Mouse (Mus musculus): ENCODE measurements at regions not wholly inside any gene's neighbourhood (a gene's known extent, or its start where the extent isn't known, plus 50 kb on each side); places are given as distances from the start of the nearest gene placed in this dataset.

DNA sequence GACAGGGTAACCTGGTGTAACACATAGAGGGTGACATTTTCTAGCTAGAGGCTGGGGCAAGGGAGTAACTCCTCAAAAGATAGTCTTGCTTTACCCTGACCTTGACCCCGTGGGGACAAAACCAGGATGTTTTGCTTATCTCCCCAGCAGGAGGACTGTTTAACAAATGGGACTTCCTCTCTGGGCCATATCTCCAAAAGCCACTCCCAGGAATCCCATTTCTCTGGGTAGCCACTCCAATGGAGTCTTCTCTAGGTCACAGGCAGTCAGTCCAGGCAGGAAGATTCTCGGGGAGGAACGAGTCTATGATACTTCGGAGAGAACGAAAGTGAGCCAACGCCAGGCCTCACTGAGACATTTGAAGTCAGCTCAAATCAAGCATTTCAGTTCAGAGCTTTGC lies 396.0 kb upstream of the Mki67 start:
- DNase-seq = no peak

DNA sequence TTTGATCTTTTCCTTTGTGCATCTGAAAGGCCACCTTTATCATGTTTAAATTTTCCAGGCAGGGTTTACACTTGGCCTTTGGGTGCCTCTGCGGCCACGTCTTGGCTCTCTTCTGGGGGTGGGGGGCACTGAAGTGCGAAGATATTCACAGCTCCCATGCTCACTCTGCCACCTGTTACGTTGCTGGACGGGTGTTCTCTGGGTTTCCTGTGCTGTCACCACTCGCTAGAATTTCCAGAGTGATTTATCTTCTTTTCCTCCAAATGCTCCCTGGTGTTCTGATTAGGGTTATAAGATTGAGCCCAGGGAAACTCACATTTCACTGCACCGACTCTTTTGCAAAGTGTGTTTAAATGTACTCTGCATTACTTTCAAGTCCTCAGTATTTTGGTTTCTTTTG lies 404.8 kb upstream of the Mki67 start:
- no peak for DNase-seq

DNA sequence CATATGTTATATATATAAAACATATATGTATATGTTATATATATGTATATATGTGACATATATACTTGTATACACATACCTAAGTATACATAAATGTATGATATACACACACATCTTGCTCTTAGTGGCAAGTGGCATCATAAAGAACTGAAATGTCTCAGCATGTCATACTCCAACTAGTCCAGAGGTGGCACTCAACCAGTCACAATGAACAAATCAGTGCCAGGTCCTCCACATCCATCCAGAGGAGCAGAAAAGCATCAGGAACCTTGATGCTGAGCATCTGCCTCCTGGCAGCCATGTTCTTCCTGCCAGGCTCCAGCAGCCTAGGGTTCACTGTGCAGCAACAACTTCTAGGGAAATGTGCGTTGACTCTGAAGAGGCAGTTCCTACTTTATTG lies 405.2 kb upstream of the Mki67 start:
- DNase-seq = no peak

DNA sequence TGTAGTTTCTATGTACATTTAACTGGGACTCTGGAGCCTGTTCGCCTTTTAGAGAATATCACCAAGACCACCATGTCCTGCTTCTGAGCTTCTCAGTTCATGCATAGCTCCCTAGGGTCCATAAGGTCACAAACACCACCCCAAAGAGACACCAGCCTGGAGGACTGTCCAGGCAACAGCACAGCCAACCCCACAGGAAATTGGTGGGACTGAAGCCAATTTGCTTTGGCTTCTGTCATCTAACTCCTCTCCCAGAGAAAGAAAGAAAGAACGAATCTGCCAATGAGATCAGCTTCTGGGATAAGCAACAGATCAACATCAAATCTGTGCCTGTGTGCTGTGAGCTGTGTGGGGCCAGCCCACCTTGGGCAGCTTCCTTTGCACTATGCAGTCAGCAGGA lies 408.6 kb upstream of the Mki67 start:
- DNase-seq = no peak

DNA sequence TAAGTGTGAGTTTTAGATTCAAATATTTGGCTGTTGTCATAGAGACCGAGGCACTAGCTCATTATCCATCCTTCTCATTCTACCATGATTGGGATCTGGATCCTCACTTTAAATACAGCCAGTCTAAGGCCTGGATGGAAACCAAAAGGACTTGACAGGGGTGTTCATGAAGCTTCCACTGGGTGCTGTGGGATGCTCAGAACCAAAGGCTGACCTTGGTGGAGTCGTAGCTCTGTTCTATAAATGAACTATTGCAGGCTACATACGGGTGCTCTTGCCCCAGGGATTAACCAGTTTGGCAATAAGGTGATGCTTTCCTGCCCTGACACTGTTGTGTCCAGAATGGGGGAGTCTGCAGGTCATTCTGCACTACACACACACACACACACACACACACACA lies 410.2 kb upstream of the Mki67 start:
- DNase-seq = no peak

DNA sequence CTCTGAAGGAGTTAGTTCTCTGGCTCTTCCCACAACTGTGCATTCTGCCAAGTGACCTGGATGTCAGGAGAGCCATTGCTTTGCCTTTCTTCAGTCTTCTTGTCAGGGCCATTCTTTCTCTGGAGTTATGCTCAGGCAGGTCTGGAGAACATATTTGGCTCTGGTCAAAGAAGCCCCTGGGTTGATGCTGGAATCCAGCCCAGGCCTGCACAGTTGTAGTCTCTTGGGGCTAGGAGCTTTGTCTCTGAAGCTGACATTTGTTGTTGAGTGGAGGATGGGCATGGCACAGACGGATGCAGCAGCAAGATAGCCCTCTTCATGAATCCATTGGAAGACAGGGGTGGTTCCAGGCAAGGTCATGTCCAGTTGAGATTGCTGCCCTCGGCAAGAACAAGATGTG lies 411.4 kb upstream of the Mki67 start:
- DNase-seq = no peak

DNA sequence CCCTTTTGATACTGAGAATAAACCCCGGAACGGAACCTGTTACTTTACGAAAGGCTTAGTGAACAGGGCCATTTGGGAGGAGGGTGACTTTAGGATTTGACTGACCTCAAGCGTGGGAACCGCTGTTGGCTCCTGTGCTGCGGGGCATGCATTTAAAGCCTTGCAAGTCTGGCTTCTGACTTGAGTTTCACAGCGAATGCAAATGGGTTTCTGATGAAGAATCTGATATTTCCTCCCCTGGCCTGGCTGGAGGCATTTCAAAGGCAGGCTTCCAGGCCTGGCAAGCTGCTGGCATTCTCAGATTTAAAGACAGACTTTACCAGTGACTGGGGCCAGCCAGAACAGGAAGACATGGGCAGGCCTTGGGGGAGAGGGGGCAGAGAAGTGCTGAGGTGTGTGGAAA lies 413.6 kb upstream of the Mki67 start:
- DNase-seq = peak; percentile 31

DNA sequence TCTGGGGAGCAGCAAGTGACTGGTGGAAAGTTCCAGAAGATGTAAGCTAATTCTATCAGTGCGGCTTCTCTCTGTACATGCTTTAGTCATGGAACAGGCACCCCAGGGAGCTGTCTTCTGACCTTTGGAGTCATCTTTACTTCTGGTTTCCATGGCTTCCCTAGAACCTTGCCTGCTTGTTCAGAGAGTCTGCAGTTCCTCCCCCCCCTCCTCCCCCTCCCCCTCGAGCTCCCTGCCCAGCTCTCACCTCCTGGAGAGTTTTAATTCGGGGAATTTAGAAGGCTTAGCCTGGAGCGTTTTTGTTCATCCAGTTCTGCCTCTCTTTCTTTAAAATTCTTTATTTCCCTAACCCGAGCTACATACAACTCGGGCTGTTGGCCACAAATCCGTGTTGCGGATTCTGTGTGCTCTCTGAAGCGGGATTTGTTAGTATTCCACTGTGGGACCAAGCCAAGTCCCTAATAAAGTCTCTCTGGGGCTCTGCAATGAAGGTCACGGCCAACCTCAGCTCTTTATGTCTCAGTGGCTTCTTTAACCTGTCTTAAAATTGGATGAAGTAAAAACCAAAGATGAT lies 414.6 kb upstream of the Mki67 start:
- no peak for DNase-seq

DNA sequence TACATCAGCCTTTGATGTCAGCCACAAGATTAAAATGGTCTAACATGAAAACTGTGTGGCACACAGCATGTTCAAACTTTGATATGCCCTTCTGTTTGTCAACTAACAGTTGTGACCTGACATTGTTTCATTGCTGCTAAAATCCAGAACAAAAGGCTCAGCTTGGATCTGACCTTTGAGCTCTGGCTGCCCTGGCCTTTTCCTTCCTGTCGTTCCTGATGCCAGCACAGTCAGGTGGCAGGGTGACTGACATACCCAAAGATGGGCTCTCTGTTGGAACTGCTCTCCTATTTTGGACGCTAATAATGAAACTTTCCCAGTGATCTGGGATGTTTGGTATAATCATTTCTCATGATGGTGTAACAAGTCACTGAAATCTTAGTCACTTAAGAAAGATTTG lies 416.8 kb upstream of the Mki67 start:
- DNase-seq = no peak

DNA sequence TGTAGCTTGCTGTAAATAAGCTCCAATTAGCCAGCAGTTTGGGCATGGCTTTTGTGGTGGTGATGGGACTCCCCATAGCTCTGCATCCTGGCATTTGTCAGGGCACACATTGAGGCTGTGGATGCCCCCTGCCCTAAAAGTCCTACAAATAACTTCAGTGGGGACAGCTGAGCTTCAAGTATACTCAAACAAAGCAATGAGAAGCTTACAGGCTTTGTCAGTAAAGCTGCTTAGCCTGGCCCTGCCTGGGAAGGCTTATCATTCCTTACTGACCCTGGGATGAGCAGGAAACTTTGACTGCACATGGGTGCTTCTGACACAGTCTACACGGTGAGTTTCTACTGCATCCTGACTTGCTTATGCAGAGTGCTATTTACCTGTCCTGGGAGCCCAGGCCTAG lies 420.5 kb upstream of the Mki67 start:
- DNase-seq = no peak

DNA sequence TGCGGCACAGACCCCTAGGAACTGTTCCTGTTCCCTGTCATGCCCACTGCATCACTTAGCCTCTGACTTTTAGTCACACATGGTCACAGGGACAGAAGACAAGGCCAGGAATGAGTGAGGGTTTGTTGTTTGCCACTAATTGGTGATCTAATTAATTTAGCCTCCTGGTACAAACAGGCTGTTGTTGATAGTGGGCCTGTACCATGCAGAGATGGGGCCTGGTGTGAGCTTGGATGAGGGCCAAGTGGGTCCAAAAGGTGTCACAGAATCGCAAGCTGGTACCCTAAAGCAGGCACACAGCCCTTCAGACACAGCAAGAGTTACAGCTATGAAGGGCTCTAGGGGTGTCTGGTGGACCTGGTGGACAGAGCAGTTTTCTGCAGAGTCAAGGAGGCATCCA lies 421.2 kb upstream of the Mki67 start:
- no peak for DNase-seq

DNA sequence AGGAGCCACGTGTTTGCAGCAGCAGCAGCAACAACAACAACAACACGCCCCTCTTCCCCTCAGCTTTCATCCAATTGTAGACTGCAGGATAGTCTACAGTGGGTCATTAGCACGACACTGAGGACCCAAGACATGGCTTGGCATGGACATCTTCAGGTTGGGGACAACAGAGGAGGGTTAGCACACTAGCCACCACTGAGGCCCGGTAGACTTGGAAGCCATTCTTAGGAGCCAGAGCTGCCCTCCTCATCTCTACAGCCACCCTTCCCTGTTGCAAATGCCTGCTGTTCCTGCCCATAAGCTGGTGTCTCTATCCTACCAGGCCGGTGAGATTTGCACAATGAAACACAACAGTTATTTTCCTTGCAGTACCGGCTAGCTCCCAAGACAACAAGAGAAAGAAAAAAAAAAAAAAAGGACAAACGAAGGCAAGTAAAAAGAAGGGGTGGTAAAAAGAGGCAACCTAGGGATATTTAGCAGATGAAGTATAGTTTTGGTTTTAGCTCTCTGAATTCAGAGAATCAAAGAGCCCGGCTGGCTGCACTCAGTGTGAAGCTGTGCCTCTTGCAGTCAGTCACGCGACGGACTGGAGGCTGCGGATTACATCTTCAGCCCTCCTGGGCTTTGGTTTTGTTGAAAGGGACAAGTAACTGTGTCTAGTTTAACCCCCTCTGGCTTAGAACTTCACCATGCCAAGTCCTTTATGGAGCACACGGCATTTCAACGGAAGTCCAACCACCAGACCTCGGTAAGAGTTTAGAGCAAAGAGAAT lies 421.9 kb upstream of the Mki67 start:
- DNase-seq = no peak

DNA sequence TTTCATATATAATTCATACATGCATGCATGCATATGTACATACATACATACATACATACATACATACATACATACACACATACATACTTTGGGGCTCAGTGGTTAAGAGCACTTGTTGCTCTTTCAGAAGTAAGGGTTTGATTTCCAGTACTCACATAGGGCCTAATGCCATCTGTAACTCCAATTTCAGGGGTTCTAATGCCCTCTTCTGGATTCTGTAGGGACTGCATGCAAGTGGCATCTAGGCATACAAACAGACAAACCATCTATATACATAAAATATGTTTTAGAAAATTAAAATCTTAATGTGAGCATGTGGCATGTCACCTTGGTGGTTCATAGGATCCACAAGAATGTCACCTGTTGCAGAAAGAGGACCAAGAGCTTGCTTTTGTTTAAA lies 426.7 kb upstream of the Mki67 start:
- no peak for DNase-seq

DNA sequence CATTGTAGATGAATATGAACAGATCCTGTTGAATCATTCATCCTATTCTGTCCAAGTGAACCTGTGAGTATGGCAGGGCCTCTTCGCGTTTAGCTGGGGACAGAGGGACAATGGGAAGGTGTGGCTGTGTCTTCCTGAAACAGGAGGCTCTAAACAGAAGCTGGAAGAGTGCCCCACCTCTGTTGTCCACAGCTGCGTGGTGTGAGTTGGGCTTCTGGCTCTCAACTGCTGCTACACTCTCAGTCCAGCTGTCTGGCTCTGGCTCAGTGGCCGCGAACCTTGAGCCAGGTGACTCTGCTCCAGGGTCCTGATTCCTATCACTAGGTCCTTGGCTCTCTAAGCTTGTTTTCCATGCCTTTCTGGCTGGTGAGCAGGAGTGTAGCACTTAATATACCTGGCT lies 434.0 kb upstream of the Mki67 start:
- DNase-seq = no peak

DNA sequence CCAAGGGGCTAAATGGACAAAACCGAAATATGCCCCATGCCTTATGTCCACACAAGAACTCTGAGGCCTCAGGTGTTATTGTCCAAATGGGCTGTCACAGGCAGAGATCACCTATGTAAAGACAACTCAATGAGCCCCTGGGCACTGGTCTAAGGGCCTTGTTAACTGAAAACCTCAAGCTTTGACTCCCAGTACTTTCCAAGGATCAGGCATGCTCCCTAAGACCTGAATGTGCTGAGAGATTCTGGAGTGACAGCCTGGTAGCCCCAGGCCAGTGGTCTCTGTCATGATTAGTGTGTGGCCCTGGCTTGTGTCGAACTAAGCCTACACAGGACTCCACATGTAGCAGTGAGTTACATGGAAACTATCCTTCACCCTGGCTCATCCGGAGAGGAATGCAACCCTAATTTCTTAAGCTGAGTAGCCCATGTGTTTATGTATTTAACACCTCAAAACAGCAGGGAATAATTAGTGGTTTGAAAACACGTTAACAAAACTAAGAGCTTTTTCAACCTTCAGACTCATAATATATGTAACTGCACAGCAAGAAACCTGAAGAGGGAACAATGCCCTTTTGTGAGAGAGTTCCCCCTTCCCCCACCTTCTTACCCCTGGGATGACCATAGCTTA lies 435.3 kb upstream of the Mki67 start:
- no peak for DNase-seq

DNA sequence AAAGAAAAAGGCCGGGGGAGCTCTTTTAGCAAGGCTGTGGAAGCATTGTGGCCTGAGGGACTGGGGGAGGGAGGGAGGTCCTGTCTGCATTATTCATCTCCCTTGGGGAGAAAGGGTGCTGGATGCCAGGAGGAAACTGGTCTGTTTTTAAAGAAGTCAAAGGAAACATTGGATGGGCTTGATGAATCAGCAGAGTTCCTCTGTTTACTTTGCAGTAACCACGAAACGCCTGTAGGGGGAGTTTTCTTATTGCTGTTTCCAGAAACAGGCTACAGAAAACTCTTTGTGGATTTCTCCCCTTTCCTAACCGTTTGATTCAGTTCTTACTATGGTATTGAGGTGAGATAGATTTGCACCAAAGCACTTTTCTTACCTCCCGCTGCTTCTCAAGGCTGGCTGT lies 436.3 kb upstream of the Mki67 start:
- DNase-seq = peak; percentile 36

DNA sequence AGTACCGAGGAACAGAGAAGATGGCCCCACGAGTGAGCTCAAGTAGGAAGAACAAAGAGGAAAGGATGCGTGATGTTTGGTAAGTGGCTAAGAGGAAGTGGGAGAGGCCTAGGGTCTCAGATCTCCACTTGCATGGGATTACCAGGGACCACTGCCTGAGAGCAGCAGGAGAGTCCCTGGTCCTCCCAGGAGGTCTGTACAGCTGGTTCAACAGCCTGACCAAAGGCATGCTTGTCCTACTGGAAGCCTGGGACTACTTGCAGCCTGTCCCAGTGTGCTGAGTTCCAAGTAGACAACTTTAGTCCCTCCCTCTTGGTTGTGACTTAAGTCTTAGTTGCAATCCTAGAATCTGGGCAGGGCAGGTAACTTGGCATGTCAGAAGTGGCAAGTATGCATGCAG lies 437.5 kb upstream of the Mki67 start:
- no peak for DNase-seq

DNA sequence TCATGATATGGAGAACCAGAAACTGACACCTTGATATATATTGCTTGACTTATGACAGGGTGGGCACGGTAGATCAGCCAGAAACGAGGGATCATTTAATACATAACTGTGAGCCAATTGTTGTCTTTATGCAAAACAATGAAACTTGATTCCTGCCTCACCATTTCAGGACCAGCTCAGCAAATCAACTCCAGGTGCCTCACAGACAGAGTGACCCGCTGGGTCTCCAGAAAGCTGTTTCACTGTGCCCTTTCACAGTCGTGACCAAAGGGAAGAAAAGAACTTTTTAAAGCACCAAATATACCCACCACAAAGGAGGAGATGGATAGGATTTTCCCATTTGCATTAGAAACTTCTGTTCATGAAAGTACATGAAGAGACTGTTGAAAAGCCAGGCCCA lies 443.0 kb upstream of the Mki67 start:
- DNase-seq = no peak

DNA sequence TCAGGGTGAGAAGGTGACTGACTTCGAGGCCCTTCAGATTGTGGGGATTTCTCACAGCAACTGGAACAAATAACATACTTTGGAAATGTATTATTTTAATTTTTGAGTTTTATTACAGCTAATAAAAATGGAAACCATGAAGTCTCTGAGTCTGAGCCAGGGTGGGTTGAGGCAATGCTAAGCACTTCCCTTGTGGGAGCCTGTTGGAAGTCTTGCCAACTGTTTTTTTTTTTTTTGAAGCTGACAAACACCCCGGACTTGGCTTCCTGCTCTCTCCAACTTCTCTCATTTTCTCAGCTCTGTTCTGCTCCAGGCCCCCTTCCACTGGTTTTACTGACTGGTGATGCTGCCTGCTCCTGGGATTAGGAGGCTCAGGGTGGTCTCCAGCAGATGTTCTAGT lies 445.4 kb upstream of the Mki67 start:
- no peak for DNase-seq

DNA sequence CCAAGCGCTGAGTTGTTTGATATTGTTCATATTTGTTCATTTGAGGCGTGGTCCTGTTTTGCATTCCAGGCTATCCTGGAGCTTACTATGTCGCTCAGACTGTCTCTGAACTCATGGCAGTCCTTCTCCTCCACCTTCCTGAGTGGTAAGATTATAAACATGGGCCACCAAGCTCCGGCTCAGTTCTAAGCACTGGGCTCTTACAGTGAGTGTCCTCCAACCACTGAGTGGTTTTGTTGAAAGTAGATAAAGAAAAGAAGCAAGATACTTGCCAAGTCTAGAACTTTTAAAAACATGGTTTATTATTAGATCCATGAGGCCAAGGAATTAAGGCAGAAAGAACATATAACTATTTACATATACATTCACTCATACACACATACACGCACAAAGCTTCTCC lies 448.7 kb upstream of the Mki67 start:
- DNase-seq = no peak

DNA sequence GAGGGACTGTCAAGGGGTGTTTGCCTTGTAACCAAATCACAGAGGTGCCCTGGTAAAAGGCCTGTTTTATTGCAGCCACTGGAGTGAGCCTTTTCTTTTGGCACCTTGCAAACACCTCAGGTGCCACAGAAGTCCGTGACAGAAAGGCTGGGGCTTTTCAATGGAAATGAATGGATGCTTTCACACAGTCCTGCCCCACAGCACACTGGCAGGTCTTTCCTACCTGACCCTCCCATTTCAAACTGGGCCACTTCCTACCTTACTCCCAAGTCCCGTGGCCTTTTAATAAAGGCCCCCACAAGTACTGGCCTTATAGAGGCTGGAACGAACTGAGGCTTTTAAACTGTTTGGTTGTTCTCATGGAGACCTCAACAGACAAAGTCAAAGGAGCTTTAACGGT lies 453.1 kb upstream of the Mki67 start:
- no peak for DNase-seq

DNA sequence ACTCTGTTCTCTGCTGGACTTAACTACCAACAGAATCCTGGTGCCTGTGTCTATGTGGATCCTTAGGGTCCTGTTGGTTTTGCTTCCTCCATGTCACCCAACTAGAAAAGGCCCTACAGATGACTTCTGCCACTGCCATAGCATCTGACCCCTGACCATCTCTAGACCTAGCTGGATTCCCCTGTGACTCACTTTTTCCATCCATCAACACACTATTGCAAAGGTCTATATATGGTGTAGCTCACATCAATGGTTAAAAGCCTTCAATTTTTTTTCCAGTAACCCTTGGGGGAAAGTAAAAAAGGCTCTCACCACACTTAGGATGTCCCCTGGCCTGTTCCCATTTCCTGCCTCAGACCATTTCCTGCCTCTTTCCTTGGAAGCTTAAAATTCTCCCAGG lies 460.2 kb upstream of the Mki67 start:
- no peak for DNase-seq

DNA sequence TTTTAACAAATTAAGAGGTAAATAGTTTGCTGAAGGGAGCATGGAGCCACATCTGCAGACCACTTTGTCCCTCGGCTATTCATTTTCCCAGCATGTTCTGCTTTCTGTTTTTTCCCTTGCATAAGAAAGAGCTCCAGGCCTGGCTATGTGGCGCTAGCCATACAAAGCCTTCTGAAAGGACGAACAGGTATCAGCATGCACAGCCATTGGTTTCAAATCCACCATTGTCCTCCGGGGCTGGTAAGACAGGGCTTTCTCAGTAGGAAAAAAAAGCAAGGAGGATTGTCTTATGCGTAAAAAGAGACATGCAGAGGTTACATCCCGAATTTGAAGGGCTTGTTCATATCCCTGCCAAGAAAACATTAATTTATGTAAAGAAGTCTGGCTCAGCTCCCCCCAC lies 464.8 kb upstream of the Mki67 start:
- DNase-seq = no peak

DNA sequence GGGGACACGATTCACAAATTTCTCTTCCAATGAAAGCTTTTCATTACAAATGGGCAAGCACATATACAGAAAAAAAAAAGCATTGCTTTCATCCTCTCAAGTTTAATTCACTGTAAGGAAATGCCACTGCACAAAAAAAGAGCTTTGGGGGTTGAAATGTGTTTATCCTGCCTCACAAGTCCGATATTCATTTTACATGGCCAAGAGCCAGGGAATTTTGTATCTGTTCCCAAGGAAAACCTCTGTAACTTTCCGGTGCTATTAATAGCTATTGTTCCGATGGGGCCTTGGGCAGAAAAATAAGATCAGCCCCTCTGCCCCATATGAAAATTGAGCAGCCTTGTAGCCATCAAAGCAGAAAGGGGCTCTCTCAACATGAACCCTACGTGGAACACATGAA lies 465.9 kb upstream of the Mki67 start:
- DNase-seq = no peak
